Comparison of ENCODE assay signal across 11 mouse cellular contexts in the genomic region with DNA sequence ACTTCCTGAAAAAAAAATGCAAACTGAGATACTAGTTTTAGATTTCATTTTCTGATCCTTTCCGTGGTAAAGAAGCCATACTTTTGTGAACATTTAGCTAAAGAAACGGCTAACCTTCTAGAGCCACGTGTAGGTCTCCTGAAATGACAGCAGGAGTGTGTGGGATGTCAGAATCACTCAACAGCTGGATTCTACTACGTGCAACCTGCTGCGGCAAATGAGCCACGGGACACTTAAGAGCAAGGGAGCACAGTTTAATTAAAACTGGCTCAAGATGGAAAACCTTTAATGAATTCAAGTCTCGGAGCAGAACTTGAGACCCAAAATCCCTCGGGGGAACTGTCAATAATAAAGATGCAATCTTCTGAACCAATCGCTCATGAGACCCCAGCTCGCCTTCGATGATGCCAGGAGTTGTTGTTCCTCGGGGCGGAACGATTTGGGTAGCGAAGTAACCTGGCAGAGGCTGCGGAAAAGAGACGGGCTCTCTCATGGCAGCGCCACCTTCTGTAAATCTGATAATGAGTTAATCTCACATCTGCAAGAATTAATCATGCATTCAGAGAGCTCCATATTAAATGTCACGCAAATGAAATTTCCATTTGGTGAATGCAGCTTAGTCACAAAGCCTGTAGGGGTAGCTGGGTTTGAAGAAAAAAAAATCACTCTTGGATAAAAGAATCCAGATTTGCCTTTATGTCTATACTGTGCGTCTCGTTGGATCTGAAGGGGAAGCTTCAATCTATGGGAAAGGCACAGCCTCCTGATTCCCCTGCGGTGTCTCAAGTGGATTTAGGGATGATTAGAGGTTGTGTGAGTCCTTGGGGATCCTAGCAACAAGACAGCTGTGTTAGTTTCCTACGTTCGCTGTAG.
DNase-seq lines count a peak whose midpoint lies in the region; ATAC-seq and TF ChIP-seq lines count a peak whose summit lies in the region.
"Had no signal": no experiment of that assay in that cellular context is flagged by ENCODE, and none has a peak within 500 bp of the region (broad histone marks: within the 10 kb centered on the region; RNA-seq: fewer than 3 reads in every experiment).

No protein-coding gene starts in this region.

- no peak overlapping the region for H3K9ac ChIP-seq in forebrain, embryonic 15.5 days (replicated peaks)
- H3K9ac ChIP-seq in kidney, embryonic 15.5 days = no peak overlapping the region; the same call in 1 of the 2 replicates
- H3K9ac ChIP-seq in intestine, embryonic 15.5 days = no peak overlapping the region

- no peak for DNase-seq in layer of hippocampus, adult 2 months (ENCODE audit: low spot score in 2 of 2)
- no peak for DNase-seq in layer of hippocampus, adult 9-11 months
- peak; percentile 40 for DNase-seq in retina, embryonic 14.5 days (ENCODE audit: low spot score)
- no peak for DNase-seq in cerebellum, adult 8-10 months
- no peak for DNase-seq in spleen, adult 12 weeks (ENCODE audit: low spot score)
- DNase-seq: gastrocnemius, postnatal 36 days; thymus, adult 18-20 months had no signal

- peak overlapping the region; percentile 25 for H3K4me3 ChIP-seq in layer of hippocampus, adult 2 months
- no peak overlapping the region for H3K4me3 ChIP-seq in forebrain, embryonic 15.5 days
- peak overlapping the region; percentile 18; the same call in 1 of the 2 replicates for H3K4me3 ChIP-seq in kidney, embryonic 15.5 days (replicated peaks)
- H3K4me3 ChIP-seq in intestine, embryonic 15.5 days (replicated peaks) = no peak overlapping the region

- WGBS in forebrain, embryonic 15.5 days = 42% methylated on average over 24 of the region's 24 CpGs
- WGBS in kidney, embryonic 15.5 days = 50% methylated on average over 24 of the region's 24 CpGs
- 89% methylated on average over 24 of the region's 24 CpGs for WGBS in intestine, embryonic 15.5 days

- peak overlapping the region; percentile 33 for H3K4me2 ChIP-seq in forebrain, embryonic 15.5 days (replicated peaks)
- peak overlapping the region; percentile 50 for H3K4me2 ChIP-seq in kidney, embryonic 15.5 days
- H3K4me2 ChIP-seq in intestine, embryonic 15.5 days (replicated peaks) = no peak overlapping the region

- TF ChIP-seq CTCF in layer of hippocampus, adult 2 months (conservative IDR thresholded peaks at IDR 0.05) = peak; percentile 64

- H3K4me1 ChIP-seq in forebrain, embryonic 15.5 days = peaks cover 10% of the 10 kb centered on the region; the same call in 1 of the 2 replicates
- peaks cover 19% of the 10 kb centered on the region; the same call in 1 of the 2 replicates for H3K4me1 ChIP-seq in kidney, embryonic 15.5 days
- no peaks in the 10 kb centered on the region for H3K4me1 ChIP-seq in intestine, embryonic 15.5 days (replicated peaks)

- no peaks in the 10 kb centered on the region for H3K36me3 ChIP-seq in forebrain, embryonic 15.5 days
- H3K36me3 ChIP-seq in kidney, embryonic 15.5 days = no peaks in the 10 kb centered on the region
- no peaks in the 10 kb centered on the region for H3K36me3 ChIP-seq in intestine, embryonic 15.5 days

- H3K9me3 ChIP-seq in forebrain, embryonic 15.5 days = no peaks in the 10 kb centered on the region
- H3K9me3 ChIP-seq in kidney, embryonic 15.5 days (replicated peaks) = no peaks in the 10 kb centered on the region
- no peaks in the 10 kb centered on the region for H3K9me3 ChIP-seq in intestine, embryonic 15.5 days

- peak; percentile 60 for ATAC-seq in forebrain, embryonic 15.5 days (replicated peaks)
- peak; percentile 44; the same call in 1 of the 2 replicates for ATAC-seq in kidney, embryonic 15.5 days (replicated peaks; ENCODE audit: low FRiP score)
- ATAC-seq in intestine, embryonic 15.5 days = no peak

- no peaks in the 10 kb centered on the region for H3K27me3 ChIP-seq in forebrain, embryonic 15.5 days
- no peaks in the 10 kb centered on the region for H3K27me3 ChIP-seq in kidney, embryonic 15.5 days
- no peaks in the 10 kb centered on the region for H3K27me3 ChIP-seq in intestine, embryonic 15.5 days (replicated peaks)
- H3K27me3 ChIP-seq: CH12.LX had no signal

- H3K27ac ChIP-seq in layer of hippocampus, adult 2 months = peak overlapping the region; percentile 12; the same call in 1 of the 2 replicates
- peak overlapping the region; percentile 20; the same call in 1 of the 2 replicates for H3K27ac ChIP-seq in forebrain, embryonic 15.5 days (replicated peaks)
- no peak overlapping the region for H3K27ac ChIP-seq in kidney, embryonic 15.5 days
- H3K27ac ChIP-seq in intestine, embryonic 15.5 days = no peak overlapping the region

Comparison
In these comparisons a context has a peak if more than half of its experiments do, and no peak if none do; other contexts are left out.
1. H3K27ac ChIP-seq: peak in layer of hippocampus, adult 2 months (single experiment) and forebrain, embryonic 15.5 days (single experiment); none in kidney, embryonic 15.5 days (single experiment) and intestine, embryonic 15.5 days (single experiment).
2. H3K4me3 ChIP-seq: peak in layer of hippocampus, adult 2 months (single experiment) and kidney, embryonic 15.5 days (single experiment); none in forebrain, embryonic 15.5 days (single experiment) and intestine, embryonic 15.5 days (single experiment).